ENCODE assay signal across 8 mouse cellular contexts in the genomic region with DNA sequence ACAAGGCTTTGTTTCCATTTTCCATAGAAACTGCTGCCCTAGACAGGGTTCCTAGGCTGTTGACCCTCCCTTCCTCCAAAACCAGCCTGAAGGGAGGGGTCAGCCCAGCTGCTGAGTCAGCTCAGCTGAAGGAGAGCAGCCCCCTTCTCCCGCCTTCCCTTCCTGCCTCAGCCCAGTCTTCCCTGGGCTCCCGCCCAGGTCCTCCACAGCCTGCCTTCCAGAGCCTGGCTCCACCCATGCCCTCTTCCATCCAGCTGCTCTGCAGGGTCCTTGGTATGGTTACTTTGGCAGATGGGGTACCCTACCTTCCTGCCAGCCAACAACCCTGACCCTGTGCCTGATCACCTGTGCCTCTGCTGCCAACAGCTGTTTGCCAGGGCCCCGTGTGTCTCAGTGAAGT. TPM values are rescaled to one million over a fixed set of nuclear protein-coding genes. Genes with fewer than 3 reads are reported as not detected.
DNase-seq lines count a peak whose midpoint lies in the region; ATAC-seq and TF ChIP-seq lines count a peak whose summit lies in the region.

No protein-coding gene starts in this region.

- H3K4me3 ChIP-seq in ES-E14 (ENCODE audit: insufficient read depth in 1 of 2, low read depth in 1 of 2, low read length in 2 of 2, poor library complexity in 1 of 2, severe bottlenecking in 1 of 2) = peak overlapping the region in 1 of 2 experiments; percentile 30; a peak in 2 of 4 replicates
- no peak overlapping the region for H3K4me3 ChIP-seq in intestine, embryonic 16.5 days (ENCODE audit: low read length)
- no peak overlapping the region for H3K4me3 ChIP-seq in neural tube, embryonic 15.5 days (replicated peaks)

- peaks cover 9 to 28% of the 10 kb centered on the region in 2 experiments for H3K4me1 ChIP-seq in ES-E14 (ENCODE audit: control insufficient read depth in 2 of 2, insufficient read depth in 2 of 2, low read length in 2 of 2, poor library complexity in 1 of 2)
- peaks cover 11% of the 10 kb centered on the region; the same call in 1 of the 2 replicates for H3K4me1 ChIP-seq in intestine, embryonic 16.5 days (ENCODE audit: control insufficient read depth, insufficient read depth, low read length)
- no peaks in the 10 kb centered on the region for H3K4me1 ChIP-seq in neural tube, embryonic 15.5 days

- H3K36me3 ChIP-seq in ES-E14 (ENCODE audit: control insufficient read depth, insufficient read depth, low read length, poor library complexity, severe bottlenecking) = no peaks in the 10 kb centered on the region
- H3K36me3 ChIP-seq in intestine, embryonic 16.5 days (ENCODE audit: control insufficient read depth, insufficient read depth, low read length) = peaks cover 21% of the 10 kb centered on the region
- H3K36me3 ChIP-seq in neural tube, embryonic 15.5 days = no peaks in the 10 kb centered on the region

- H3K9ac ChIP-seq in ES-E14 (ENCODE audit: insufficient read depth, low read depth, low read length, poor library complexity, severe bottlenecking) = no peak overlapping the region; the same call in 1 of the 2 replicates
- H3K9ac ChIP-seq in intestine, embryonic 16.5 days (ENCODE audit: low read depth, low read length) = 0 out of 2 replicates have a peak overlapping the region, but pooled peaks have one; percentile 24
- H3K9ac ChIP-seq in neural tube, embryonic 15.5 days (replicated peaks) = no peak overlapping the region

- peak; percentile 81 for ATAC-seq in intestine, embryonic 16.5 days
- no peak for ATAC-seq in neural tube, embryonic 15.5 days (ENCODE audit: low FRiP score)
- ATAC-seq in erythroid progenitor cell, adult 5-6 weeks (replicated peaks; ENCODE audit: low FRiP score, poor library complexity, severe bottlenecking) = no peak

- H3K9me3 ChIP-seq in ES-E14 (ENCODE audit: control insufficient read depth, insufficient read depth, low read depth, low read length) = no peaks in the 10 kb centered on the region
- no peaks in the 10 kb centered on the region for H3K9me3 ChIP-seq in intestine, embryonic 16.5 days (ENCODE audit: control insufficient read depth, low read length)
- no peaks in the 10 kb centered on the region for H3K9me3 ChIP-seq in neural tube, embryonic 15.5 days (replicated peaks)

- DNase-seq in 3134 (ENCODE audit: extremely low read depth, insufficient read length, low spot score) (peak; percentile 80), ES-E14 (ENCODE audit: low read depth, low spot score) (no peak)
- peak; percentile 27 to 55 for DNase-seq in gastrocnemius, adult 8-10 months (ENCODE audit: low spot score in 2 of 2)
- no peak for DNase-seq in layer of hippocampus, postnatal 10 days (ENCODE audit: low spot score in 2 of 2)
- no peak for DNase-seq in cerebellum, adult 18-20 months

- H3K4me2 ChIP-seq in intestine, embryonic 16.5 days (ENCODE audit: low read depth, low read length) = no peak overlapping the region
- no peak overlapping the region for H3K4me2 ChIP-seq in neural tube, embryonic 15.5 days

- in situ Hi-C loops in ES-E14 (cut with MboI; ENCODE audit: low sequenced_read_pairs in 2 of 2, unreplicated experiment in 2 of 2) = no loop called here

- no peak overlapping the region for H3K27ac ChIP-seq in ES-E14 (ENCODE audit: insufficient read depth, low read depth, low read length, poor library complexity, severe bottlenecking)
- H3K27ac ChIP-seq in intestine, embryonic 16.5 days (ENCODE audit: low read length) = peak overlapping the region; percentile 87
- H3K27ac ChIP-seq in neural tube, embryonic 15.5 days (replicated peaks) = peak overlapping the region; percentile 48; the same call in 1 of the 2 replicates

- whole genome bisulfite sequencing in intestine, embryonic 16.5 days = 26% methylated on average over 3 of the region's 3 CpGs
- 29% methylated on average over 3 of the region's 3 CpGs for WGBS in neural tube, embryonic 15.5 days

- H3K27me3 ChIP-seq in intestine, embryonic 16.5 days (replicated peaks; ENCODE audit: control insufficient read depth, insufficient read depth, low read length) = no peaks in the 10 kb centered on the region
- no peaks in the 10 kb centered on the region for H3K27me3 ChIP-seq in neural tube, embryonic 15.5 days (replicated peaks)

TF ChIP-seq in ES-E14, 5 proteins besides CTCF, POLR2A, EP300 and RAD21:
- TF ChIP-seq MAFK (IDR thresholded peaks at IDR 0.05; ENCODE audit: insufficient read depth, low read depth, low read length) = peak; percentile 93
- TF ChIP-seq ZNF384 (IDR thresholded peaks at IDR 0.05; ENCODE audit: low read depth, low read length) = no peak

RNA-seq across cellular contexts. Expression of a gene that starts 11.8 kb away (rescaled TPM):
- 29.8 and 67.3 TPM in 2 replicates for total RNA-seq in ES-E14 (2012; rRNA removed)
- 1 to 10 TPM; 2.8 to 6.3 (median 3.7) TPM for total RNA-seq in gastrocnemius, adult 8-10 months (2022)
- polyA plus RNA-seq in intestine, embryonic 16.5 days (2015; fragmentation: Nextera tagmentation; extraction: Ambion mirVana) = 89.7 and 90.7 TPM in 2 replicates
- polyA plus RNA-seq in neural tube, embryonic 15.5 days (2015; fragmentation: Nextera tagmentation; extraction: Ambion mirVana) = 40.7 and 60.5 TPM in 2 replicates
- 10 to 100 TPM; 39.1 to 41.0 TPM for total RNA-seq in layer of hippocampus, postnatal 10 days (2021)
- total RNA-seq in erythroid progenitor cell, adult 5-6 weeks (2015; ENCODE audit: low replicate concordance) = 1.8 TPM in 1 of 2 replicates, not detected in the other
- total RNA-seq in erythroid progenitor cell, adult 5-6 weeks (2017; ENCODE audit: low replicate concordance) = 1.4 and 1.7 TPM in 2 replicates

RNA-seq across cellular contexts. Expression of a gene that starts 16.5 kb away (rescaled TPM):
- total RNA-seq in ES-E14 (2012; rRNA removed) = 137 and 272 TPM in 2 replicates
- 100 to 1,000 TPM; 104 to 126 (median 117) TPM for total RNA-seq in gastrocnemius, adult 8-10 months (2022)
- polyA plus RNA-seq in intestine, embryonic 16.5 days (2015; fragmentation: Nextera tagmentation; extraction: Ambion mirVana) = 249 and 267 TPM in 2 replicates
- polyA plus RNA-seq in neural tube, embryonic 15.5 days (2015; fragmentation: Nextera tagmentation; extraction: Ambion mirVana) = 236 and 303 TPM in 2 replicates
- 100 to 1,000 TPM; 109 to 138 TPM for total RNA-seq in layer of hippocampus, postnatal 10 days (2021)
- total RNA-seq in erythroid progenitor cell, adult 5-6 weeks (2015; ENCODE audit: low replicate concordance) = 74.6 and 93.1 TPM in 2 replicates
- total RNA-seq in erythroid progenitor cell, adult 5-6 weeks (2017; ENCODE audit: low replicate concordance) = 1.1 and 26.1 TPM in 2 replicates

RNA-seq across cellular contexts. Expression of a gene that starts 20.7 kb away (rescaled TPM):
- total RNA-seq in ES-E14 (2012; rRNA removed) = 20.8 and 48.1 TPM in 2 replicates
- 10 to 100 TPM; 23.5 to 34.0 (median 29.5) TPM for total RNA-seq in gastrocnemius, adult 8-10 months (2022)
- 53.4 and 65.3 TPM in 2 replicates for polyA plus RNA-seq in intestine, embryonic 16.5 days (2015; fragmentation: Nextera tagmentation; extraction: Ambion mirVana)
- polyA plus RNA-seq in neural tube, embryonic 15.5 days (2015; fragmentation: Nextera tagmentation; extraction: Ambion mirVana) = 31.8 and 33.7 TPM in 2 replicates
- total RNA-seq in layer of hippocampus, postnatal 10 days (2021) = 10 to 100 TPM; 40.3 to 42.2 TPM
- total RNA-seq in erythroid progenitor cell, adult 5-6 weeks (2015; ENCODE audit: low replicate concordance) = 21.0 and 22.0 TPM in 2 replicates
- 23.0 and 38.6 TPM in 2 replicates for total RNA-seq in erythroid progenitor cell, adult 5-6 weeks (2017; ENCODE audit: low replicate concordance)

RNA-seq across cellular contexts. Expression of a gene that starts 25.6 kb away (rescaled TPM):
- total RNA-seq in ES-E14 (2012; rRNA removed) = 93.1 and 310 TPM in 2 replicates
- total RNA-seq in gastrocnemius, adult 8-10 months (2022) = 1 to 10 TPM in 2 of 4 experiments, under 1 TPM in 2; 0.46 to 1.9 (median 0.89) TPM
- polyA plus RNA-seq in intestine, embryonic 16.5 days (2015; fragmentation: Nextera tagmentation; extraction: Ambion mirVana) = 93.8 and 111 TPM in 2 replicates
- polyA plus RNA-seq in neural tube, embryonic 15.5 days (2015; fragmentation: Nextera tagmentation; extraction: Ambion mirVana) = 6.2 and 7.9 TPM in 2 replicates
- 1 to 10 TPM; 2.5 to 2.7 TPM for total RNA-seq in layer of hippocampus, postnatal 10 days (2021)
- total RNA-seq in erythroid progenitor cell, adult 5-6 weeks (2015; ENCODE audit: low replicate concordance) = 1.7 and 2.5 TPM in 2 replicates
- total RNA-seq in erythroid progenitor cell, adult 5-6 weeks (2017; ENCODE audit: low replicate concordance) = 1.4 and 1.9 TPM in 2 replicates

RNA-seq across cellular contexts. Expression of a gene that starts 32.7 kb away (rescaled TPM):
- 0.85 and 1.4 TPM in 2 replicates for total RNA-seq in ES-E14 (2012; rRNA removed)
- total RNA-seq in gastrocnemius, adult 8-10 months (2022) = not detected
- polyA plus RNA-seq in intestine, embryonic 16.5 days (2015; fragmentation: Nextera tagmentation; extraction: Ambion mirVana) = 1.2 and 1.6 TPM in 2 replicates
- polyA plus RNA-seq in neural tube, embryonic 15.5 days (2015; fragmentation: Nextera tagmentation; extraction: Ambion mirVana) = 32.3 and 44.0 TPM in 2 replicates
- 10 to 100 TPM; 26.9 to 31.5 TPM for total RNA-seq in layer of hippocampus, postnatal 10 days (2021)
- total RNA-seq in erythroid progenitor cell, adult 5-6 weeks (2015; ENCODE audit: low replicate concordance) = not detected in 2 replicates
- not detected in 2 replicates for total RNA-seq in erythroid progenitor cell, adult 5-6 weeks (2017; ENCODE audit: low replicate concordance)

Comparison
In these comparisons a context has a peak if more than half of its experiments do, and no peak if none do; other contexts are left out.
1. DNase-seq: peak in 3134 (single experiment) and gastrocnemius, adult 8-10 months (2 of 2); none in ES-E14 (single experiment), layer of hippocampus, postnatal 10 days (0 of 2) and cerebellum, adult 18-20 months (0 of 2).